Mouse (Mus musculus) inflammation-experienced regulatory T-cells, adult 6 months (primary cell): ENCODE measurements around the gene A930002H24Rik. TPM values are rescaled to one million over a fixed set of nuclear protein-coding genes. Genes with fewer than 3 reads are reported as not detected.
A peak's percentile ranks its signal among the peaks of the same experiment; 100 is the strongest.
"Not testable (repeated sequence)": the region's sequence is repeated elsewhere in the genome, so short reads cannot be mapped to it uniquely, and the experiment has no call there.

Experiments
- ATAC-seq: one replicate; pipeline ENCODE4 v1.8.0; 2017
- polyA plus RNA-seq, 3 experiments: library from polyadenylated mRNA; unstranded; fragments of 100-300 nt; shearing (Covaris generic); gene quantifications; one replicate each; pipeline ENCODE4 v1.2.1; 2017

The A930002H24Rik gene
- polyA plus RNA-seq = not detected

DNA sequence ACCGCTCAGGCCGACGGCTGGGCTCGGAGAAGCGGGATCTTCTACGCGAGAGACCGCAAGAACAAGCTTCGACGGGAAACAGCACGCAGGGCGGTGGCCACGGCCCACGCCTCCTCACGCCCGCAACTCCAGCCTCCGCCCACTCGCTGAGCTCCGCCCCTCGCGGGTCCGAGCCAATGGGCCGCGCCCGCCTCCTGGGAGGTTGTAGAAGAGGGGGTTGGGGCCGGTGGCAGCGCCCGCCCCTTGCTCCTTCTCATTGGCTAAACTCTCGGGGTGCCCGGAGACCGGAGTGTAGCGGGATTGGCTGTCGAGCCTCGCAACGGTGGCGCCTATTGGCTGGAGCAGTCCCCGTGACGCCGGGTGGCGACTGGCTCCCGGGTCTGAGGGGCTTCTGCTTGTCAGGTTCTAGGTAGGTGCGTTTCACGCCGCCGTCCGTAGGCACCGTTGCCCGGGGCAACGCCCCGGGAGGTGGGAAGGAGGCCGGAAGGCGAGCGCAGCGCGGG lies at the start of gene A930002H24Rik:
TSS of gene A930002H24Rik (minus strand) at position 145 of the 503 bp plus-strand sequence.
- peak; percentile 92 for ATAC-seq

DNA sequence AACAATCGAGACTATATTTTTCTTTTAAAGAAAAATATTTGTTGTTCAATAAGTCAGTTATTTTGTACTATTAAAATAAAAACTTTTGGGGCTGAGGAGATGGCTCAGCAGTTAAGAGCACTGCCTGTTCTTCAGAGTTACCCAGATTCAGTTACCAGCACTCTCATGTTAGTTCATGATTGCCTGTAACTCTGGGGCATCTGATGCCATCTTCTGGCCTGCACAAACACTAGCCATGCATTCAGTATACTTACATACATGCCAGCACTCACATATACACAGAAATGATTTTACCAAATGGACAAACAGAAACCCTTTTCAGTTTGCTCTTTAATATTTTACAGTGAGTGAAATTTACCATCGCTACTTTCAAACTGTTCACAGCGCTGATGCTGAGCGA lies 45.7 kb upstream of the A930002H24Rik start:
- no peak for ATAC-seq

DNA sequence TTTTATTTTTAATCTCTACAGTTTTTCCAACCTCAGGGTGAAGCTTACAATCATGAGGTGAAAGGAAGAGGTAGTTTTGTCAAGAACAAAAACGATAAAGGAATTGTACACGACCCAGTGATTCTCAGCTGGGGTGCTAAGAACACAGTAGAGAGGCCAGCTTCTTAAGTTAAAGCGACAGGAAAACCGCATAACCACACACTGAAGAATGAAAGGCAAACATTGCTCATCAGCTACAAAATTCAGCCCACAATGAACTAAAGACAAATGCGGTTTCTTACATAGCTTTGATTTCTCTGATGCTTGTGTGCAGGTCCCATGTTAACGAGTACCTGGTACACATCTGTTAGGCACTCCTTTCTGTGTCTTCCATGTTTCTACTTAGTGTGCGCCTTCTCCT lies 33.5 kb upstream of the A930002H24Rik start:
- ATAC-seq = no peak

DNA sequence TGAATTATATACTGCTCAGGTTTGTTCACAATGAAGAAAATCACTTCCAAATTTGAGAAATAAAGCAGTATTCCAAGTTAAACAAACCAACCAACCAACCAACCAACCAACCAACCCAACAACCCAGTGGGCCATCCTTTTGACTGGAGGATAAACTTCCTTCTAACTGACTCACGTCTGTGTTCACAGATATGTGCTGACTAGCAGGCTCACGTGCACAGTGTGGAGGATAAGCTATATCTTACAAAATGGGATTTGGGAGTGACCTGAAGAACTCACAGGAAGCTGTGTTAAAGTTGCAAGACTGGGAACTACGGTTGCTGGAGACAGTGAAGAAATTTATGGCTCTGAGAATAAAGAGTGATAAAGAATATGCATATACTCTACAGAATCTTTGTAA lies 32.2 kb upstream of the A930002H24Rik start:
- no peak for ATAC-seq

DNA sequence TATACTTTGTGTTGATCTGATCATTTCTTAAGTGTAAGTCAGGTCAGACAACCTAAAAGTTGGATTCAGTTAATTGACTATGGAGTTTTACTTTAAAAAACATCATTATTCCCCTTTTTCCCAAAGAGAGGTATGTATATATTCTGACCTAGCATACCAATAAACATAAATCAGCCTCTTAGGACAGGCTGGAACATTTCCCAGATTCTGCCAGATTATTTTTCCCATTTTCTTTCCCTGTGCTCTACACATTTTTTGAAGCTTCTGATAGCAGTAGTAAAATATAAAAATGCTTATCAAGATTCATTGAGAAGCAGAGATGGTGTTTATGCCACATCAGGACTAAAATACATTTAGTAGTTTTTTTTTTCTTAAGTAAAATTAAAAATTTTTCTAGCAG lies 27.0 kb upstream of the A930002H24Rik start:
- ATAC-seq = no peak

DNA sequence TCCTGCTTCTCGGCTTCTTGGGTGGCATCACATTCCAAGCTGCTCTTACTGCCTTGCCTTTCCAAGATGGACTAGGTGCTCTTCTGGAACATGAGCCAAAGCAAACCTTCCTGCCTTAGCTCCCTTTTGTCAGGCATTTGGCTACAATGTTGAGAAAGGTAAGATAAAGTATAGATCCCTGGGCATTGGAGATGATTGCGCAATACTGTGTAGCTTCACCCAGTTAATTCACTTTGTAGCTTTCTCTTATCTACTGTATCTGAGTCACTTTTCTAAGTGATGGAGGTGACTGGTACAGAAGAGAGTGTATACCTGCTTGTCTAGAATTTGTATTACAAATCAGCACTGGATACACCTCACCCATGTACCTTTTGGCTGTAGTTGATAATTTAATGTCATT lies 23.4 kb upstream of the A930002H24Rik start:
- ATAC-seq = no peak

DNA sequence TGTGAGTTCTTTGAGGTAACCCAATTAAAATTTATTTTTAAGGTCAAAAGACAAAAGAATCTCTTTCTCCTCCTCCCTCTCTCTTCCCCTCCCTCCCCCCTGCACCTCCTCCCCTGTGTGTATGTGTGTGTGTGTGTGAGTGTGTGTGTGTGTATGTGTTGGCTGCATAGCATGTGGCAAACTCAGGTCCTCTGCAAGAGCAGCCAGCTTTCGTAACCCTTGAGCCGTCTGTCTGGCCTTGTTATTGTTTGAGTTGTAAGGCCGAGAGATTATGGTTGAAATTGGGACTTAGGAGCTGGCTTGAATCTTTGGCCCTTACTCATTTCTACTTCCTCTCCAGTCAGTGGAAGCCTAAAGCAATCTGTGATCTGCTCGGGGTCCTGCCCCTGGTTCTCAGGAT lies 16.4 kb upstream of the A930002H24Rik start:
- ATAC-seq = no peak

DNA sequence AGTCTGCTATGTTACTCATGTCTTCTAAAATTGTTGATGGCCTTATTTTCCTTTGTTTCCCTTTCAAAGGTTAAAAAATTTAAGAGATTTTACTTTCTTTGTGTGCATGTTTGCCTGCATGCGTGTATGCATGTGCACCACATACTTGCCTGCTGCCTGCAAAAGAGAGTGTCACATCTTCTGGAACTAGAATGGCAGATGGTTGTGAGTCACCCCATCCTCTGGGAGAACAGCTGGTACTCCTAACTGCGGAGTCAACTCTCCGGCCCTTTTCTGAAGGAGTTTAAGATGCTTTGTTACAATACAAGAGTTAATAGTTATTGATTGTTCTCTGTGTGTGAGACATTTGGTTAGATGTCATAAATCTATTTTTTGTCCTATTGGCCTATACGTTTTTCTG lies 15.3 kb upstream of the A930002H24Rik start:
- no peak for ATAC-seq

DNA sequence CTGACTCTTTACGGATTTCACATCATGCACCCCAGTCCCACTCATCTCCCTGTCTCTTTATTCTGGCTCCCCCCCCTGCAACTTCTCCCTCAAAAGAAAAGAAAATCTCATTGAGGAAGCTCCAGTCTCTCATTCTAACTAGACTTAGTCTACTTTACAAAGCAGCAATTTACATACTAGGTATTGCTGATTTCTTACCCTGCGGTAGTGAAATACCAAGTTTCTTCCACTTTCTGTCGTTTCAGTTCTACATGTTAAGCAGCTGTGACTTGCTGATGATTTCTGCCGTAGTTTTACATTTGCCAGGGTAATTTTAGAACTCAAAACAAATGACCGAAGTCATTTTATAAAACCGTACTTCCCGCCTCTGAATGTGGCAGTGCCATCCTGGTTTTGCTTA lies 8.2 kb upstream of the A930002H24Rik start:
- no peak for ATAC-seq

DNA sequence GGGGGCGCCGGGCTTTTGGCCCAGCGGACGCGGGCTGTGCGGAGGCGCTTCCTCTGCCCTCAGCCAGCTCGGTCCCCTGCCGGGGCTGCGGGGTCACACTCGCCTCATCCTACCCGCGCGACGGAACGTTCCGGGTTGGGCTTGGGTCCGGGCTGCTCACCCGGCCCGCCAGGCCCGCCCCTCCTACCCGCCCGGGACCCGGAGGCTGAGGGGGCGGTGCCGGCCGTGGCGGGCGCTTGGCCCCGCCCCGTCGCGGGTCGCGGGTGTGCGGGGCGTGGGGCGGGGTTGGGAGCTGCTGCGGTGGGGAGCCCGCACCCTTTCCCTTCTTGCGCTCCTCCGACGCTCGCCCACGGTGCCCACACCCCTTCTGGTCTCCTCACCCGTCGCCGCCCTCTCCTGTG lies 580 bp upstream of the A930002H24Rik start:
- peak; percentile 24 for ATAC-seq

DNA sequence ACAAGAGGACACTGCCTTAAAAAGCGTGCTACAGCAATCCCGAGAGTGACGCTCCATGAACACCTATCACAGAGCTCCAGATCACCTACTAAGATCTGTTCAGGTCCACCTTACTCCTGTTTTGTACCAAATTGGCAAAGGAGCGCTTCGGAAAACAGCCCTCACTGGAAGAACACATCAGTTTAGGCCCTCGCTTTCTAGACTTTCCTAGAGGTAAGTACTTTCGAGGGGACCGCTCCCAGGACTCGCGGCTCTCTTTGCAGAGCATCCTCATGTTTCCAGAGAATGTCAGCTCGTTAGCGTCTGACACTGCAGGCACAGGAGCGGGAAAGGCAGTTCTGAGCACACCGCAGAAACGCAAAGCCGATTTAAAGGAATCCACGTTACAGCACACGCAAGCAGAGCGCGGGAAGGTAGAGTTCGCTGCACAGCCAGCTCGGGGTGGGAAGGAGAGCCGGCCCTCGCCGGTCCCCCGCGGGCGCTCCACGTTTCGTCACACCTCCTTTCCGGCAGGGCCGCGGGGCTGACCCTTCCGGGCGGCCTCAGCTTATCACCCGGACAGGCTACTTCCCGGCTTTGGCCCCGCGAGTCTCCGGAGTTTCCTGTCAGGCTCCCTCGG lies 470 bp downstream of the A930002H24Rik start, which contains the start of gene Fer:
TSS of gene Fer (plus strand) at position 51 of the 619 bp plus-strand sequence.
- peak; percentile 2 for ATAC-seq

DNA sequence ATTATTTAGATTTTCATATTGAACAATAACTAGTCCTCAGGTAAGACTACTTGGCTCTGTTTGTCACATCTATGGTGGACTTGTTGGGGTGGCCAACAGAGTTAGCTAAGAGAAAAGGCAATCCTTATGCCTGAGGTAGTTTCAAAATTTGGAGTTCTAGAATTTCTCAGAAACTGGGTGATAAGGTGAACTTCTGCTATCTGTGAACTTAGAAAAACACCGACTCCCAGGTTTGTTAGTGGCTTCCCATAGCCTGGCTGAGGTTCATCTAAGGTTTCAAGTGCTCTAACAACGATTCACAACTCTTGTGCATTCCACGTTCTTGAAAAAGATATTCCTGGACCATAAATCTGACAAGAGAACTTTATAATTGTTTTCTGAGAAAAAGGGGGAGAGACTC lies 1.2 kb downstream of the A930002H24Rik start:
- no peak for ATAC-seq

DNA sequence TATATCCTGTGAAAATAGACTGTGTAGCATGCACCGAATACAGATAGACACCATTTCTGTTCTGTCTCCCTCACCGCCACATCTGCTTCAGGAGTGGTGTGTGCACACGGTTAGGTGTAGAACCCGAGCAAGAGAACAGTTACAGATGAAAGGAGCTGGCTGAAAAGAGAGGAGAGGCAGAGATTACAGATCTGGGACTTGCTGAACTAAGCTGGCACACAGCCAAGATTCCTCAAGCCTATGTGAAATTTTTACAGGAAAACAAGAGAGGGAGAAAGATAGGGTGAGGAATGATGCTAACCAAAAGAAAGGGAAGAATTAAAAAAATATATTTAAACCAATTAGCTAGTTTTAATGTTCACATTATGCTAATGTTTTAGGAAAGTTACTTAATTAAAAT lies 2.6 kb downstream of the A930002H24Rik start:
- ATAC-seq = no peak

DNA sequence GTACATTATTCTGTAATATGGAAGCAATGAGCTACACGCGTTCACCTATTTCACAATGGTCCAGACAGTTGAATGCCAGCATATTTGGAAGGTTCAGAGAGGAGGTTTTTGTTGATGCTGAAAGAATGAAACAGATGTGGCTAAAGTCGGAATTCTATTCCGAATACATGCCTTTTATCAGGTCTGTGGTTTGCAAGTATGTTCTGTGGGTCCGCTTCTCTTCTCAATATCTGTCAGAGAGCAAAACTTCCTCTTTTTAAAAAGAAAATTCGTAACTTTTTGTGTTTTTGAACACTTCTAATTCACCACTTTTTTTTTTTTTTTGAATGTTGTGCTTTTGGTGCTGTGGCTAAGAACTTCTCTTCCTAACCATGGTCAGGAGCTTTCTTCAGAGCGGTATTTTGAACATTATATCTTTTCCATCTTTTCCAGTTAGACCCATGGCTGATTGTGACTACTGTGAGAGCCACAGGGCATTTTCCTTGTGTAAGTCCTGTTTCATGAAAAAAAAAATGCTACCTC lies 6.5 kb downstream of the A930002H24Rik start:
- ATAC-seq = no peak

DNA sequence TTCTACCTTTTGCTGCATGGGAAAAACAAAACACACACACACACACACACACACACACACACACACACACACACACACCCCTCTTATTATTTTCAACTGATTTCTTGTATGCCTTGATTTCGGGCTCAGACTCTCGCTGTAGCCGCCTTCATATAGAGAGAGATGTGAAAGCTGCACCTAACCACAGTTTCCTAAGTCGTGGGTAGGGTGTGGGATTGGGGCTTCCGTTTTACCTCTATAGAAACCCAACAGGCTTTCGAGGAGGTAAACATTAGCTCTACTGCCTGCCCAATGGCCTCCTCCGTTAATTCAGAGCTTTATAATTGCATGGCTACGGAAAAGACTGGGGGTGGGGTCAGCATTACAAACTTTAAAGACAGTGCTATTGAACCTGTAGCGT lies 13.6 kb downstream of the A930002H24Rik start:
- peak; percentile 61 for ATAC-seq

DNA sequence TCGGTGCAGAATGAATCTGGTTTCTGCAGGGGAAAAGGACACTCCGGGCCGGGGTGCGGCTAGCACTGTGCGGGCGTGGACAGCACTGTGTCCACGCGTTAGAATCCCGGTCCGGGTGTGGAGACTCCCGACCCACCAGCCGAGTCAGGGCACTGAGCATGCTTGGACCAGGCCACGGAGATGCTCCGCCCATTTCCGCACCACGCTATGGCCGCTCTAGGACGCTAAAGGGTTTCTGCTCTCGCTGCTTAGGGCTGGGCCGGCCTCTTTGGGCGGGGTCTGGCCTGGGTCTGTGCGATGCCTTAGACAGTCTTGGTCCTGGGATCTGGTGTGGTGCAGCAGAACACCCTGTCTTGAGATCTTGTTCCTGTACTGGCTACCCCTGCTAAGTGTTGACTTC lies 14.0 kb downstream of the A930002H24Rik start:
- no peak for ATAC-seq

DNA sequence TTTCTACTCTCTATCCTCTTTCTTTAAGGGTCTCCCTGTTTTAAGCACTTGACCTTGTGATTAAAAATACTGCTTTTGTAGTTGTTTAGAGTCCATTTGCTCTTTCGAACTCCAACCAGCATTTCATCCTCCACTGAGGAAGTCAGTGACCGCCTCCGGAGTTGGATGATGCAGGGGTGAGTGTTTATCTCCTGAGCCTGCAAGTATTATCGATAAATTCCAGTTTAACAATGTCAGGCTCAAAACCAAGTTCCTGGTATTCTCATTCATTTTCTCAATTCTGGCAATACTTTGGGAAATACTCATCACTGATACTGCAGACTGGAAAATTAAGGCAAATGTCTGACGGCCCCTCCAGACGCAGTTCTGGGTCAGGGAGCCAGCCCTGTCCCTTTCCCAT lies 14.4 kb downstream of the A930002H24Rik start:
- no peak for ATAC-seq

DNA sequence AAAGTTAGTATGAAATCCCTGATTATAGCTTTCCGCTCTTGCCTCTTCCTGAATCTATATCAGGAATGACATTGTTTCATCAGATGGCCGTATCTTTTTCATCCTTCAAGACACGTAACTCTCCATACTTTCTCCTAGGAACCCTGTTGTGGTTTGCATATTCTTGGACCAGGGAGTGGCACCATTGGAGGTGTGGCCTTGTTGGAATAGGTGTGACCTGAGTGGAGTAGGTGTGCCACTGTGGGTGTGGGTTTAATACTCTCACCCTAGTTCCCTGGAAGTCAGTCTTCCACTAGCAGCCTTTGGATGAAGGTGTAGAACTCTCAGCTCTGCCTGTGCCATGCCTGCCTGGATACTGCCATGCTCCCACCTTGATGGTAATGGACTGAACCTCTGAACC lies 17.8 kb downstream of the A930002H24Rik start:
- ATAC-seq = not testable (repeated sequence)

DNA sequence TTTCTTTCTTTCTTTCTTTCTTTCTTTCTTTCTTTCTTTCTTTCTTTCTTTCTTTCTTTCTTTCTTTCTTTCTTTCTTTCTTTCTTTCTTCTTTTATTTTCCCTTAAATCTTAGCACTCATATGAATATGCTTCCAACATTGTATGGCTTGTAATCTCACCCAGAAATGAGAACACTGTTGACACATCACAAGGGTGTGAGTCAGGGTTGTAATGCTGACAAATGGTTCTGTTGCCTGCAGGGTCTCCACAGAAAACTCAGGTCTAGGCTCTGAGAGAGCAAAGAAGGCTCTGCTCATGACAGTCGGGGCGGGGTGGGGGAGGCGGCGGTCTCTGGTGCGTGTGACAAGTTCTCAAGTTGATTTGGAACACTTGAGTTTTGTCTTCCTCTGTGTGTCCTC lies 18.7 kb downstream of the A930002H24Rik start:
- ATAC-seq = no peak

DNA sequence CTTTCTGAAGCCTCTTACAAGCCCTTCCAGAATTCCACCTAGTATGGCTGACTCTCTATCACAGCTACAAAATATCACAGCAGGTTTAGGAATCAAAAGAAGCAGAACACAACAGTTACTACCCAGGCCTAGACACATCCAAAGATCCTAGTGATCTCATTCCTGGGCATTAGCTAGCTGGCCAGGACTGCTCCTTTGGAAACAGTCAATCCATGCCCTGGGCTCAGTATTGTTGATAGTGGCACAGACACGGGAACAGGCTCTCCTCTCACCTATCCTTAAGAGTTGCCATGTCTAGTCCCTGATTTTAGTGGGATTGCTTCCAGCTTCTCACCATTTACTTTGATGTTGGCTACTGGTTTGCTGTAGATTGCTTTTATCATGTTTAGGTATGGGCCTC lies 21.4 kb downstream of the A930002H24Rik start:
- no peak for ATAC-seq

DNA sequence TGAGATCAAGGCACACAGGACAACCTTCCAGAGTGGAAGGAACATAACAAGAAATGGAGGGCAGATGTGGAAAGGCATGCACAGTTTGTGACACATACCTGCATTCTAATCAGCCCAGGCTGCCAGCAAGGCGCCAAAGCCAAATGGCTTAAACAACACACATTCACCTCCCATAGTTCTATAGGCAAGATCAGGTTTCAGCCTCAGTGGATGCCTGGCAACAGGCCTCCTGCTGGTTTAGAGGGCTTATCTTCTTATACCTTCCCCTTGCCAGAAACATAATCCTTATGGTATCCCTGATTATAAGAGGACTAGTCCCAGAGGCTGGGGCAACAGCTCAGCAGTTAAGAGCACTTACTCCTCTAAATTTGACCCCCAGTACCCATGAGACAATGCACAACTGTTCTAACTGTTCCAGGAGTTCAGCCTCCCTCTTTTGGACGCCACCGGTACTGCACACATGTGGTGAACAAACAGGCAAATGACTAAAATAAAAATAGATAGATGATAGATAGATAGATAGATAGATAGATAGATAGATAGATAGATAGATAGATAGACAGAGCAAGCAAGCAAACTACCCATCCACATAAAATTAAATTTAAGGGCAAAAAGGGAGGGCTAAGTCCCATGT lies 23.8 kb downstream of the A930002H24Rik start:
- no peak for ATAC-seq

DNA sequence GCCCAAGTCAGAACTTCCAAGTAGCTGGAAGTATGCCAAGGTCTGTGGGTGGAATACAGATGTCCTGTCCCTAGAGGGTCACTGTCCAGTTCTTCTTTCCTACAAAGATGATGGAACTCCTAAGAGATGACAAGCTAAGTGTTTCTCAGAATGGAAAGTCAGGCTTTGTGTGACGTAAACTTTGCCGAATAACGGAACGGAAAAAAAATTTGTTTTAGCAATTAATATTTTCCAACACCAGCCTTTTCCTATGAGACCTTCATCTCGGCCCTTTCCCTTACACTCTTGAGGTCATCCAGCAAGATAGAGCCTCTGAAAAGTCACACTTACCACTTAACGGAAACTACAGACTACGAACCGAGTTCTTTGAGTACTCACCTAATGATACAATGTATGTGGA lies 25.4 kb downstream of the A930002H24Rik start:
- no peak for ATAC-seq

DNA sequence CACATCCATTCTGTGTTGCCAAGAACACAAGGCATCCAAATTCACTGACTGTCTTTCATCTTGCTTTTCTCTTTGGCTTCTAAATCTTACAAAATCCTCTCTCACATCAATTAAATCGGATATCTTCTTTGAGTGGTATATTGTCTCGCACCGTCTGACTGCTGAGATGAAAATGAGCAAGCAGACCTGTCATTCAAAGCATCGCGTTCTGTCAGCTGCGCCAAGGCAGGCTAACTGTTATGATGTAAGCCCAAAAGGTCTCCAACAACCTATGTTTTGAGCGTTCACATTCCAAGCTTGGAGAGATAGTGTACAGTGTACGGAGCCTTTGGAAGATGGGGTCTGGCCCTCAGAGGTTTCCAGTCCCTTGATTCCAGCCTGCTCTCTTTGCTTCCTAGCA lies 26.9 kb downstream of the A930002H24Rik start:
- no peak for ATAC-seq

DNA sequence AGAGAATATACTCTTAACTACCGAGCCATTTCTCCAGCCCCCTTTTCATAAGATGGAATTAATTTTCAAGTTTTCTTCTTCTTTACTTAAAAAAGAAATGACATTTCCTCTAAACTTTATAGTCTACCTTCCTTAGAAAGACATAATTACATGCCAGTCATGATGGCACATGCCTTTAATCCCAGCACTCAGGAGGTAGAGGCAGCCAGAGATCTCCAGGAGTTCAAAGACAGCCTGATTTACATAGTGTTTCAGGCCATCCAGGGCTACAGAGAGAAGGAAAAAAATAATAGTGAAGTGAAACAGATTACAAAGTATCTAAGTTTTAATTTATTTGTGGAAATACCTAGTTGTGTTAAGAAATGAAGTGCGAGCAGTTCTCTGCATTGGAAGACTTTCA lies 27.4 kb downstream of the A930002H24Rik start:
- no peak for ATAC-seq
